Mouse (Mus musculus) hematopoietic stem cell, adult 5-6 weeks (primary cell): ENCODE results near the gene Tmed8. TPM values are rescaled to one million over a fixed set of nuclear protein-coding genes. Genes with fewer than 3 reads are reported as not detected.

Experiments used
- ATAC-seq, 2 experiments: fragments of 125-278 bp in 1 of 2; replicated peaks in 1 of 2; 2 replicates each; pipeline ENCODE4 v1.8.0; 2016 to 2017; ENCODE audit warnings: inconsistent platforms in 2 of 2, mild to moderate bottlenecking in 2 of 2, moderate number of reproducible peaks in 2 of 2, low read depth in 1 of 2, moderate TSS enrichment in 1 of 2; ENCODE audit not compliant: low FRiP score in 2 of 2, poor library complexity in 2 of 2, severe bottlenecking in 2 of 2, insufficient read depth in 1 of 2, low TSS enrichment in 1 of 2
- total RNA-seq: library from RNA; stranded (forward); fragments of 172-1452, 232-1000 nt; gene quantifications from 2 replicates; pipeline ENCODE4 v1.2.3, GENCODE M21; 2017

The Tmed8 gene
- total RNA-seq, 1 experiment from 2014 or later = 12.4 TPM

DNA sequence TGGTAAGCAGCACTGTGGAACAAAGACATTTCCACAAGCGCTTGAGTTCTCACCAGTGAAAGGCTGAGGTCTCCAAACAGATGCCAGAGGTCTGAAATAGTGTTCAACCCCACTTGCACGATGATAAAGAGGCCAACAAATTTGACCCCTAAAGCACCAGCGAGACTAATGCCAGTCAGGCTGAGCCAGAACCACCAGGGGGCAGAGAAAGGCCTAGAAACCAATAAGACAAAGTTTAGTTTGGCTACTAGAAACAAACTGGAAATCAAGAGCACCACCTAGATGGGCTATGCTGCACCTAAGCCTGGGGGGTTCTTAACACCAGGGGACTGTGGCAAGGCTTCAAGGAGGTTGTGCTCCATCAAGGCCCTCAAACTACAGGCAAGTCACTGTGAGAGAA, 68.6 kb downstream of the Tmed8 start:
- peak in 1 of 2 experiments; percentile 39; a peak in 1 of 4 replicates for ATAC-seq

DNA sequence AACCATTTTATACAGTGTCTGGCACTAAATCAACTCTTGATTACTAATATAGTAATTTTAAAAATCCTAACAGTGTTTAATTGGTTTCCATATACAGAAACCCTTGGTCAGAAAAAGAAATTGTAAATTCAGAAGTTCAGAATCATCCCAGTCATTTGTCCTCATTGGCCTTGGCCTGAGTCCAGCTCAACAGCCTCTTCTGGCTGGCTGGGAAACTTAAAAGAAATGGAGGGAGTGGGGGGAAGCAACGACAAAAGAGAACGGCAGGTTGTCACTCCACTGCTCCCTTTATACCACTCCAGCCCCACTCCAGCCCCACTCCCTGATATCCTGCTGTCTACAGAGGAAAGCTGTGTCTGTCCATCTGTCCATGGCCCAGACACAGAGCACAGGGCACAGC, 69.1 kb downstream of the Tmed8 start:
- ATAC-seq = no peak

DNA sequence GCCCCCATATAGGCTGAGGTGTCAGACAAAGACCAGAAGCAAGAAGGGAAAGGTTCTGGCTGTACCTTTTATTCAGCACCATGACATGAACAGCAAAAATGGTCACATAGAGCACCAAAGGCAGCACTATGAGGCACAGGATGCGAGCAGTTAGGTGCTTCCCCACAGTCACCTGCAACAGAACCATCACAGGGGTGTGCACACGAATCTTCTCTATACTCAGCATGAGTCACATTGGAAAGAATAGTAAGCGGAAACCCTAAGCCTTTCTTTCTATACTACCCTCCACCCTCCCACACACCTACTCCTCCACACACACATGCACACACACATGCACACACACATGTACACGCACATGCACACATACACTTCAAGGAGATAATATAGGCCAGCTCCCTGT, 70.0 kb downstream of the Tmed8 start:
- ATAC-seq = no peak

DNA sequence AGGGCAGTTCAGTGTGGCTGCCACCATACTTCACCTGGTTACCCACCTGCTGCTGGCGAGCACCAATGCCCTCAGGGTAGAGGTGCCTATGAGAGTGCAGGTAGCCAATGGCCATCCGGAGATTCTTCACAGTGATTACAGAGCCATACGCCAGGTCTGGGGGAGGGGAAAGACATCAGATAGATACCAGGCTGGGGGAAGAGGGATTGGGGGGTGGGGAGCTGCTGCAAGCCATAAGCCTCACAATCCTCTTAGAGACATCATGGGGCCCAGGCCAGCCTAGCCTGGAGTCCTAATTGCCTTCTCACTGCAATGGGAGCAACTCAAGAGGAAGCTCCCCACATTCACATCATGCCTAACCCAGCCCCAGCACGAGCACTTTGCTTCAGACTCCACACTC, 73.0 kb downstream of the Tmed8 start:
- no peak for ATAC-seq

DNA sequence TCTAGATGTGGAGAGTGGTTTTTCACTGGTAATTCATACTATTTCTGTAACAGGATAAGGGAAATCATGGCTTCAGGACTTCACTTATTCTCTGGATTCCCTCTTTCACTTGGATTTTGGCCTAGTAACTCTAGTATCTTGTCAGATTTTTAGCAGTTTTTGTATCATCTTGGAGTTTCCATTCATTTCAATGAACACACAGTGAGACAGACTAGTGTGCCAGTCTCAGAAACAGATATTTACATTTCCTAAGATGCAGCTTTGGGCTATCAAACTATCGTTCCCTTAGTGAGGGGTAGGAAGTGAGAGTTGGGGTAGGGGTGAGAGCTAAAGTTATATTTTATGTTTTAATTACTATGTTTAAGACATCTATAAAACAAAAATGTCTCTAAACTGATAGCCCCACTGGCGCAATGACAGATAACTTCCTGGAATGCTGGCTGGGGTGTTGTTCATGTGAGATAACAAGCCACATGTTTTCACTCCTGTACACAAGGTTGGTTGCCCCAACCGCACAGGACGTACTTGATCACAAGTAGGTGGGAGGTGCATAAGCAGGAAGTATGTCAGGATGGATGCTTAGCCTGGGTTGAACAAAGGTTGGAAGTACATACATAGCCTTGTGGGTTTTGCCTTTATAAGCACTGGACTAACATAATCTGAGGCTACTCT, 78.2 kb downstream of the Tmed8 start:
- no peak for ATAC-seq

Other genes starting within 250 kb of the Tmed8 start
- gene Zdhhc22, start 210.0 kb downstream of the Tmed8 start, total RNA-seq = not detected in 2 replicates
- not detected in 2 replicates for gene Tmem63c, start 179.1 kb downstream of the Tmed8 start, total RNA-seq
- gene Ngb, start 97.9 kb downstream of the Tmed8 start, total RNA-seq = 2.3 TPM in 1 of 2 replicates, not detected in the other
- gene Gstz1, start 53.3 kb downstream of the Tmed8 start, total RNA-seq = 29.0 TPM in 2 replicates
- 7.5 and 10.9 TPM in 2 replicates for gene Pomt2, start 52.5 kb downstream of the Tmed8 start, total RNA-seq
- 0.50 and 3.6 TPM in 2 replicates for gene Samd15, start 731 bp downstream of the Tmed8 start, total RNA-seq
- 3.5 TPM in 1 of 2 replicates, not detected in the other for gene Noxred1, start 38.3 kb upstream of the Tmed8 start, total RNA-seq
- gene Vipas39, start 65.8 kb upstream of the Tmed8 start, total RNA-seq = 28.5 and 35.4 TPM in 2 replicates
- gene Ahsa1, start 66.0 kb upstream of the Tmed8 start, total RNA-seq = 201 and 244 TPM in 2 replicates
- gene Ism2, start 99.3 kb upstream of the Tmed8 start, total RNA-seq = 1.2 TPM in 1 of 2 replicates, not detected in the other
- 76.4 and 77.0 TPM in 2 replicates for gene Sptlc2, start 187.9 kb upstream of the Tmed8 start, total RNA-seq
- gene Slirp, start 243.4 kb upstream of the Tmed8 start, total RNA-seq = 16.2 and 41.1 TPM in 2 replicates
- 49.1 and 60.5 TPM in 2 replicates for gene Alkbh1, start 243.6 kb upstream of the Tmed8 start, total RNA-seq